Mouse (Mus musculus) mouse embryonic stem cell (cell line): Measurements from ENCODE around the gene Asgr1.
"Not testable (repeated sequence)": the region's sequence is repeated elsewhere in the genome, so short reads cannot be mapped to it uniquely, and the experiment has no call there.

Source experiments
- in situ Hi-C, 2 experiments: fragments of 300-500 bp; cut with MboI; formaldehyde crosslinking; loops; 1 replicate in 1 of 2; 3 replicates in 1 of 2; pipeline ENCODE4 v1.14.3; 2019 to 2020; ENCODE audit warnings: low sequenced_read_pairs in 2 of 2, low pct_unique_long_range_greater_than_20kb in 1 of 2, mixed read lengths in 1 of 2; ENCODE audit not compliant: unreplicated experiment in 1 of 2

The Asgr1 gene

GRCm38 (mm10) chr11:70049816-70050215 is 4.1 kb upstream of the Asgr1 start:
- in situ Hi-C loops = loop anchor here (5.0 to 10.0 kb wide), 2 partner anchors 57 to 125 kb away; no protein-coding TSS in a partner anchor

DNA sequence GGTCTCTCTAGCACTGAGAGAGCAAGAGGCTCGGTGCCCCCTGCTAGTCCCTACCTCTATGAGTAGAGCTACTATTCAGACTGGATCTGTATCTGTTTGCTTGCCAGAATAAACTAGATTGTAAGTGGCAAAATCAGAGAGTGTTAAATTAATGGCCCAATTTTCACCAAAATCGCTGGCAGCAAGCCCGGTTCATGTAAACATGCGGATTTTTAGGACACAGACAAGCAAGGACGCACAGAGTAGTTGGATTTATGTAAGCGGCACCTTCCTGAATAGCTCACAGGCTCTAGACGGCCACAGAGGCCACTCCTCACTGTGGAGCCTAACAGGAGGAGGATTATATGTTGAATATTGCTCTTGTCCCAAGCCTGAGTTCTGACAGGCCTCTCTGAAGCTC is 729 bp upstream of the Asgr1 start:
- in situ Hi-C loops = loop anchor here (5.0 to 10.0 kb wide), 2 partner anchors 54 to 122 kb away; no protein-coding TSS in a partner anchor

GRCm38 (mm10) chr11:70055618-70056214 is 1.8 kb downstream of the Asgr1 start:
- in situ Hi-C loops = loop anchor here (10.0 kb wide), 1 partner anchor 119 kb away; no protein-coding TSS in a partner anchor

- in situ Hi-C loops = loop anchor here (10.0 kb wide), 1 partner anchor 117 kb away; no protein-coding TSS in a partner anchor
Observed at GRCm38 (mm10) chr11:70057805-70058204, 3.9 kb downstream of the Asgr1 start.

DNA sequence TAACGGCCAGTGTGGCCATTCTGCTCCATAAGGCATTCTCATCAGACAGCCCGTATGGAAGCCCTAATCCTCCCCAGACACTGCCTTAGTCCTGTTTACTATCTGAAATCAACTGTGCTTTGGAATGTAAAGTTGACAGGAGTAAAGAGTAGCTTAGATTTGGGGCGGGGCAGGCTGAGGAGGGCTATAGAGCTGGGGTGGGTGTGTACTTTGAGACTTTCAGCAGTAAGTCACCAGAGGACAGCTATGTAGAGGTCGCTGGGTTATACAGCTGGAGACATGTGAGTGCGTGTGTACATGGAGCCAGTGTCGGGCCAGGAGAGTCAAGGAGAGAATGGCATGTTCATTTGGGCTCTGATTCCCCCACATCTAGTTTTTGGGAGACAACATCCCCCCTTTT is 6.0 kb downstream of the Asgr1 start:
- in situ Hi-C loops = loop anchor here (10.0 kb wide), 1 partner anchor 115 kb away; no protein-coding TSS in a partner anchor

- in situ Hi-C loops = no loop called here
Observed at GRCm38 (mm10) chr11:70063053-70063452, 9.2 kb downstream of the Asgr1 start.

GRCm38 (mm10) chr11:70066701-70067100 is 12.8 kb downstream of the Asgr1 start:
- in situ Hi-C loops = no loop called here

- in situ Hi-C loops = no loop called here
Observed at GRCm38 (mm10) chr11:70068245-70068644, 14.4 kb downstream of the Asgr1 start.

GRCm38 (mm10) chr11:70070057-70070456 is 16.2 kb downstream of the Asgr1 start:
- in situ Hi-C loops = no loop called here

DNA sequence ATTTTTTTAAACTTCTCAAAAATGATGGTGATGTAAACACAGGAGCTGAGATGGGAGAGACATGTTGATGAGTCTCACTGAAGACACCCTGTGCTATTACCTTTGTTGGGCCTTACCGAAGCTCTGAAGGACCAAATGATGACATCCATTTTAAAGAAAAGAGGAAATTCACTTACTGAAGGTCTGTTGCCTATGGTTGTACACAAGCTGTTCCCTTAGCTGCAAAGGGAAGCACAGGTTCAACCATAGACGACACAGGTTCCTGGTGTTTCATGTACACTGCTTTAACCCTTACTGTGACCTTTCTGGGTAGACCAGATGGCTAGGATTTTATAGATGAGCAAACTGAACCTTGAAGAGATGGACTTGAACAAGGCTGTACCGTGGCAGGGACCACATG is 16.7 kb downstream of the Asgr1 start:
- in situ Hi-C loops = not testable (repeated sequence)

- in situ Hi-C loops = no loop called here
Observed at GRCm38 (mm10) chr11:70074379-70075071, 20.6 kb downstream of the Asgr1 start.

GRCm38 (mm10) chr11:70075581-70075980 is 21.7 kb downstream of the Asgr1 start:
- in situ Hi-C loops = no loop called here

DNA sequence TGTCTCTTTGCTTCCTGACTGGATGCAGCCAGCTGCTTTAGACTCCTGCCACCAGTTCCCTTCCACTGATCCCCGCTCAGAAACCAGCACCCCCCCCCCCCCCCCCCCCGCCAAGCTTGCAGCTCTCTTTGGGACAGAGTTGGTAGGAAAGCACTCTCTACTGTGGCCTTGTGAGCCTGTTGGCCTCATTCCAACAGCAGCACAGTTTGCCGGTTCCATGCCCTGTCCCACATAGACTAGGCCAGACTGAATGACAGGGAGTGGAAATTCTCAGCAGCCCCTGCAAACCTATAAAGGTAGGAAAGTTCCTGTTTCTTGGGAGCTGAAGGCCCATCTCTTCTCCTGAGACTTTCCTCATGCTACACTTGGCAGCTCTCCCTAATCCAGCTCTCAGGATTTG is 23.6 kb downstream of the Asgr1 start:
- in situ Hi-C loops = no loop called here

DNA sequence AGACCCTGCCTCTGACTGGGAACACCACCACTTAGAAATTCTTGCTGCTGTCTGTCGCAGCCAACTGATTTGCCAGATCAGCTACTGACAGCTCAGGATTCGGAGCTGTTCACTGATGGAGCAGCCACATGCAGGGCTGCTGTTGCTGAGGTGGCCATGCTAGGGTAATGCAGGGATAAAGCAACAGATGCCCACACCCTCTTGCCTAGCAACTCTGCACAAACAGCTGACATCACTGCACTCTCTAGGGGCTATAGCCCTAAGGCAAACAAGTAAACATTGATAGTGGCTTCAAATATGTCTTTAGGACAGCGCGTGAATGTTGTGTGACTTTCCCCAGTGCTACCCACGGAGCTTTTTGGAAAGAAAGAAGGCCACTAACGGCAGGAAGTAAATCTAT is 25.3 kb downstream of the Asgr1 start:
- in situ Hi-C loops = no loop called here

- in situ Hi-C loops = no loop called here
Observed at GRCm38 (mm10) chr11:70079928-70080327, 26.0 kb downstream of the Asgr1 start.

GRCm38 (mm10) chr11:70080803-70081590 is 27.1 kb downstream of the Asgr1 start:
- in situ Hi-C loops = no loop called here

DNA sequence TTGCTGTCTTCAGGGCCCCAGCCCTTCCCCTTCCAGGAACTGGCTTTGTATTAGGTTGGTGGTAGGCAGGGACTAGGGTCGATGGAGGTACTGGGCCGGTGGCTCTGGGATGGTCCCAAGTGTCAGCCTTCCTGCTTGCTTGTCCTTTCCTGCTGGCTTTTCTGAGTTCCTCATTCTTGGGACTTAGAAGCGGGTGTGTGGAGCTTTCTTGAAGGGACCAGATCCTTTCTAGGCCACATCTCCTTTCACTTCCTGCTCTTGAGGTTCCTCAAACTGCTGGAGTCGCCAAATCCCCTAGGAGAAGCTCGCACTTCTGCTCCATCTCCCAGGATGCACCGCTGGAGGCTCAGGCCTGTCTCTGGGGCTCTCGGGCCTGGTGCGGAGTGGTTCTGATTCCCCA is 30.7 kb downstream of the Asgr1 start:
- in situ Hi-C loops = no loop called here

GRCm38 (mm10) chr11:70091986-70092783 is 38.3 kb downstream of the Asgr1 start, which contains the start of gene Asgr2:
Gene Asgr2 (plus strand): TSS chr11:70092644.
- in situ Hi-C loops = no loop called here
